Mouse (Mus musculus): Measurements from ENCODE around the gene Alpl. TPM values are rescaled to one million over a fixed set of nuclear protein-coding genes. Genes with fewer than 3 reads are reported as not detected.

Alpl gene
- polyA plus RNA-seq, 1 experiment: not detected

- peaks cover 84% of the 10 kb centered on the region for H3K27me3 ChIP-seq (replicated peaks)
- peaks cover 15% of the 10 kb centered on the region for H3K4me1 ChIP-seq
- H3K36me3 ChIP-seq (replicated peaks; ENCODE audit: low read length): no peaks in the 10 kb centered on the region
- no peak overlapping the region for H3K4me3 ChIP-seq (replicated peaks)
- TF ChIP-seq GATA1 (IDR thresholded peaks at IDR 0.05; ENCODE audit: borderline replicate concordance, low read length) (no peak), FLI1 (IDR thresholded peaks at IDR 0.05; ENCODE audit: low read length) (no peak)
- H3K9me3 ChIP-seq: no peaks in the 10 kb centered on the region
Observed at GRCm38 (mm10) chr4:137732962-137733361, 63.2 kb downstream of the Alpl start.

GRCm38 (mm10) chr4:137732361-137732760 lies 63.8 kb downstream of the Alpl start:
- Histone ChIP-seq H3K4me3 (replicated peaks) (no peak overlapping the region), H3K4me1 (peaks cover 18% of the 10 kb centered on the region), H3K27me3 (replicated peaks) (peaks cover 84% of the 10 kb centered on the region), H3K9me3 (no peaks in the 10 kb centered on the region), H3K36me3 (replicated peaks; ENCODE audit: low read length) (no peaks in the 10 kb centered on the region)
- no peak for TF ChIP-seq FLI1 (IDR thresholded peaks at IDR 0.05; ENCODE audit: low read length)
- TF ChIP-seq GATA1 (IDR thresholded peaks at IDR 0.05; ENCODE audit: borderline replicate concordance, low read length): no peak

- H3K9me3 ChIP-seq: no peaks in the 10 kb centered on the region
- H3K27me3 ChIP-seq (replicated peaks): peaks cover 84% of the 10 kb centered on the region
- H3K4me3 ChIP-seq (replicated peaks): no peak overlapping the region
- no peaks in the 10 kb centered on the region for H3K36me3 ChIP-seq (replicated peaks; ENCODE audit: low read length)
- H3K4me1 ChIP-seq: peaks cover 18% of the 10 kb centered on the region
- TF ChIP-seq FLI1 (IDR thresholded peaks at IDR 0.05; ENCODE audit: low read length): no peak
Observed at GRCm38 (mm10) chr4:137731891-137732290, 64.3 kb downstream of the Alpl start.

GRCm38 (mm10) chr4:137730757-137731156 lies 65.4 kb downstream of the Alpl start:
- TF ChIP-seq FLI1 (IDR thresholded peaks at IDR 0.05; ENCODE audit: low read length) (no peak), GATA1 (IDR thresholded peaks at IDR 0.05; ENCODE audit: borderline replicate concordance, low read length) (no peak)
- Histone ChIP-seq H3K4me3 (replicated peaks) (no peak overlapping the region), H3K9me3 (no peaks in the 10 kb centered on the region), H3K4me1 (peaks cover 18% of the 10 kb centered on the region), H3K27me3 (replicated peaks) (peaks cover 83% of the 10 kb centered on the region), H3K36me3 (replicated peaks; ENCODE audit: low read length) (no peaks in the 10 kb centered on the region)

- Histone ChIP-seq H3K36me3 (replicated peaks; ENCODE audit: low read length) (no peaks in the 10 kb centered on the region), H3K27me3 (replicated peaks) (peaks cover 83% of the 10 kb centered on the region)
Observed at GRCm38 (mm10) chr4:137730134-137730533, 66.0 kb downstream of the Alpl start.

GRCm38 (mm10) chr4:137729155-137729855 lies 66.9 kb downstream of the Alpl start:
- TF ChIP-seq GATA1 (IDR thresholded peaks at IDR 0.05; ENCODE audit: borderline replicate concordance, low read length) (no peak), FLI1 (IDR thresholded peaks at IDR 0.05; ENCODE audit: low read length) (no peak)
- H3K27me3 ChIP-seq (replicated peaks): peaks cover 84% of the 10 kb centered on the region
- no peak overlapping the region for H3K4me3 ChIP-seq (replicated peaks)
- no peaks in the 10 kb centered on the region for H3K36me3 ChIP-seq (replicated peaks; ENCODE audit: low read length)
- no peaks in the 10 kb centered on the region for H3K9me3 ChIP-seq
- peaks cover 21% of the 10 kb centered on the region for H3K4me1 ChIP-seq

More at GRCm38 (mm10) chr4:137730134-137730533, 66.0 kb downstream of the Alpl start:
- Histone ChIP-seq H3K9me3 (no peaks in the 10 kb centered on the region), H3K4me1 (peaks cover 18% of the 10 kb centered on the region), H3K4me3 (replicated peaks) (no peak overlapping the region)
- no peak for TF ChIP-seq GATA1 (IDR thresholded peaks at IDR 0.05; ENCODE audit: borderline replicate concordance, low read length)

- Histone ChIP-seq H3K4me1 (peaks cover 26% of the 10 kb centered on the region), H3K36me3 (replicated peaks; ENCODE audit: low read length) (no peaks in the 10 kb centered on the region), H3K9me3 (no peaks in the 10 kb centered on the region), H3K27me3 (replicated peaks) (peaks cover 88% of the 10 kb centered on the region), H3K4me3 (replicated peaks) (no peak overlapping the region)
- no peak for TF ChIP-seq GATA1 (IDR thresholded peaks at IDR 0.05; ENCODE audit: borderline replicate concordance, low read length)
Observed at GRCm38 (mm10) chr4:137728399-137729154, 67.6 kb downstream of the Alpl start.

- peaks cover 35% of the 10 kb centered on the region for H3K4me1 ChIP-seq
- H3K36me3 ChIP-seq (replicated peaks; ENCODE audit: low read length): no peaks in the 10 kb centered on the region
- H3K9me3 ChIP-seq: no peaks in the 10 kb centered on the region
- TF ChIP-seq GATA1 (IDR thresholded peaks at IDR 0.05; ENCODE audit: borderline replicate concordance, low read length): no peak
- no peak overlapping the region for H3K4me3 ChIP-seq (replicated peaks)
- H3K27me3 ChIP-seq (replicated peaks): peaks cover 89% of the 10 kb centered on the region
Observed at GRCm38 (mm10) chr4:137727506-137728187, 68.5 kb downstream of the Alpl start.

- H3K9me3 ChIP-seq: no peaks in the 10 kb centered on the region
- no peak for TF ChIP-seq GATA1 (IDR thresholded peaks at IDR 0.05; ENCODE audit: borderline replicate concordance, low read length)
- no peak for TF ChIP-seq FLI1 (IDR thresholded peaks at IDR 0.05; ENCODE audit: low read length)
- peaks cover 89% of the 10 kb centered on the region for H3K27me3 ChIP-seq (replicated peaks)
- no peak overlapping the region for H3K4me3 ChIP-seq (replicated peaks)
- H3K4me1 ChIP-seq: peaks cover 37% of the 10 kb centered on the region
- no peaks in the 10 kb centered on the region for H3K36me3 ChIP-seq (replicated peaks; ENCODE audit: low read length)
Observed at GRCm38 (mm10) chr4:137726739-137727505, 69.3 kb downstream of the Alpl start.

Measured in megakaryocyte, embryonic 14.5 days (primary cell).